16 mouse cellular contexts compared by ENCODE assay signal in genomic region chr4:127591540-127591939, GRCm38 (mm10).
"Had no signal": no experiment of that assay in that cellular context is flagged by ENCODE, and none has a peak within 500 bp of the region (broad histone marks: within the 10 kb centered on the region; RNA-seq: fewer than 3 reads in every experiment).

No protein-coding gene starts in this region.

- H3K36me3 ChIP-seq: limb, embryonic 13.5 days; liver, embryonic 12.5 days; liver, embryonic 15.5 days; midbrain, embryonic 10.5 days; midbrain, embryonic 13.5 days had no signal

- ATAC-seq: intestine, postnatal 0 days; liver, embryonic 12.5 days; midbrain, embryonic 13.5 days had no signal

- H3K4me1 ChIP-seq: liver, embryonic 12.5 days; liver, embryonic 15.5 days; midbrain, embryonic 13.5 days had no signal

- H3K4me2 ChIP-seq: limb, embryonic 13.5 days; liver, embryonic 12.5 days; liver, embryonic 15.5 days; midbrain, embryonic 13.5 days had no signal

- H3K9me3 ChIP-seq: limb, embryonic 13.5 days; liver, embryonic 15.5 days; midbrain, embryonic 10.5 days had no signal

- DNase-seq: kidney, adult 9 months; kidney, postnatal 25 days; layer of hippocampus, postnatal 36 days; liver; lung, adult 18-20 months; lung, postnatal 14 days; thymus, adult 18-20 months; thymus, postnatal 36 days had no signal

- H3K27me3 ChIP-seq: limb, embryonic 13.5 days; liver, embryonic 12.5 days; liver, embryonic 15.5 days; midbrain, embryonic 13.5 days had no signal

- H3K9ac ChIP-seq: limb, embryonic 13.5 days; liver, embryonic 12.5 days; liver, embryonic 15.5 days; midbrain, embryonic 13.5 days had no signal

- H3K27ac ChIP-seq: left cerebral cortex, adult 2 months; limb, embryonic 13.5 days; liver, embryonic 12.5 days; liver, embryonic 15.5 days; macrophage; midbrain, embryonic 13.5 days had no signal

- H3K4me3 ChIP-seq: left cerebral cortex, adult 2 months; limb, embryonic 13.5 days; liver, embryonic 12.5 days; liver, embryonic 15.5 days; midbrain, embryonic 10.5 days; midbrain, embryonic 13.5 days had no signal
